Mouse (Mus musculus) midbrain, embryonic 11.5 days (tissue): ENCODE results near the gene Itih4. TPM values are rescaled to one million over a fixed set of nuclear protein-coding genes. Genes with fewer than 3 reads are reported as not detected.

ENCODE experiments used
- ATAC-seq: fragments of 200-750 bp; cut with Nextera tagmentation; 2 replicates; pipeline ENCODE4 v1.8.0; 2017; ENCODE audit warnings: moderate TSS enrichment, moderate library complexity; ENCODE audit not compliant: low FRiP score
- DNase-seq: peaks from one replicate; pipeline ENCODE4 v3.0.0; 2015; ENCODE audit warnings: low spot score; ENCODE audit errors: missing footprints
- H3K27ac ChIP-seq: fragments of 300-500 bp; sonication (generic); 2 replicates; pipeline ENCODE4 v1.5.1; 2014; ENCODE audit warnings: low read depth, low read length
- H3K27me3 ChIP-seq: fragments of 300-500 bp; sonication (generic); 2 replicates; pipeline ENCODE4 v1.6.1; 2014; ENCODE audit warnings: mild to moderate bottlenecking, low read length, moderate library complexity, mixed read lengths; ENCODE audit not compliant: control insufficient read depth, insufficient read depth
- H3K36me3 ChIP-seq: fragments of 300-500 bp; sonication (generic); 2 replicates; pipeline ENCODE4 v1.6.1; 2014; ENCODE audit warnings: mild to moderate bottlenecking, low read length, moderate library complexity, mixed read lengths; ENCODE audit not compliant: control insufficient read depth, insufficient read depth
- H3K4me1 ChIP-seq: fragments of 300-500 bp; sonication (generic); 2 replicates; pipeline ENCODE4 v1.6.1; 2014; ENCODE audit warnings: low read length; ENCODE audit not compliant: control insufficient read depth, insufficient read depth
- H3K4me2 ChIP-seq: fragments of 300-500 bp; sonication (generic); 2 replicates; pipeline ENCODE4 v1.6.1; 2014; ENCODE audit warnings: mild to moderate bottlenecking, moderate library complexity
- H3K4me3 ChIP-seq: fragments of 300-500 bp; sonication (generic); 2 replicates; pipeline ENCODE4 v1.5.1; 2014; ENCODE audit warnings: low read depth, low read length
- H3K9ac ChIP-seq: fragments of 300-500 bp; sonication (generic); 2 replicates; pipeline ENCODE4 v1.6.1; 2014; ENCODE audit warnings: low read length
- H3K9me3 ChIP-seq: fragments of 300-500 bp; sonication (generic); 2 replicates; pipeline ENCODE4 v1.6.1; 2016; ENCODE audit warnings: low read length; ENCODE audit not compliant: control insufficient read depth
- WGBS: fragments of 180-500 bp; shearing (Covaris S2); extraction: QIAGEN DNeasy Blood & Tissue Kit; methylation state at CpG from one replicate; pipeline ENCODE4 v1.1.7; 2014; 5-methylcytosine and 5-hydroxymethylcytosine counted together
- polyA plus RNA-seq: library from polyadenylated mRNA; unstranded; fragments of >200 nt; fragmentation: Nextera tagmentation; extraction: Ambion mirVana; gene quantifications from 2 replicates; pipeline ENCODE4 v1.2.1, GENCODE M21; 2014

Itih4 gene
- polyA plus RNA-seq, 1 experiment from 2014 or later = not detected

DNA sequence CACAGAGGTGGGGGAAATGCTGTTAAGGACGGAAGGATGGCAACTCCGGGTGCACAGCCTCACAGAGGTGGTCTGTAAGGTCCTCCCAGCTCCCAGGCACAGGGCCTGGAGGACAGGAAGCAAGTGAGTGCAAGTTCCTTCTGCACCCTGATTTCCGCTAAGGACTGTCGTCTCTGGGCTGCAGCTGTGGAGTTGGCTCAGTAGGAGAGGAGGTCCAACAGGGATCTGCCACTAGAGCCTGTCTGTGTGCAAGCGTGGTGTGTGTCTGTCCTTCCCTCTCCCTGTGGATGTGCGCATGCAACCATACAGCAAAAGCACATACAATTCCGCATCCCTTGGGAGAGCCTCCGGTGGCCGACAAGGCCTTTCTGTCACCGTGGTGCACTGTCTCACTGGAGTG, 9.8 kb upstream of the Itih4 start:
- Histone ChIP-seq H3K4me1 (no peaks in the 10 kb centered on the region), H3K9ac (no peak overlapping the region), H3K27ac (no peak overlapping the region), H3K4me2 (no peak overlapping the region), H3K36me3 (no peaks in the 10 kb centered on the region; the same call in 1 of the 2 replicates), H3K4me3 (no peak overlapping the region), H3K27me3 (no peaks in the 10 kb centered on the region), H3K9me3 (no peaks in the 10 kb centered on the region)
- WGBS = 90% methylated on average over 10 of the region's 10 CpGs
- ATAC-seq = no peak
- no peak for DNase-seq

DNA sequence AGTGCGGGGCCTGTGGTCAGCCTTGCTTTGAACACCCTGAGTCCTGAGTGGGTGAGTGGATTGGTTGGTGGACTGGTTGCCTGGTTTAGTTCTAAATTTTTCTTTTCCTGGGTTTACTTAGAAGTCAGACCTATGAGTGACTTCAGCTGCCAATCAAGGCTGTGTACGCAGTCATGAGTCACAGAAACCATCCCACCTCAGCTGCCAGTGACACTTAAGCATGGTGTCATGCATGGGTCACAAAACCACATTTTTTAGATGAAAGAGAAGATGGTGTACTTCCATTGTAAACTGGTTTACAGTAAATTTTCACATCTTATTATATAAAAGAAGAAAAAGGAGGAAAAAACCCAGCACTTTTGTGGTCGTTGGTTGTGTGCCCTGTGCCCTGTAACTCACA, 8.4 kb upstream of the Itih4 start:
- H3K27me3 ChIP-seq = no peaks in the 10 kb centered on the region
- 92% methylated on average over 3 of the region's 3 CpGs for WGBS

DNA sequence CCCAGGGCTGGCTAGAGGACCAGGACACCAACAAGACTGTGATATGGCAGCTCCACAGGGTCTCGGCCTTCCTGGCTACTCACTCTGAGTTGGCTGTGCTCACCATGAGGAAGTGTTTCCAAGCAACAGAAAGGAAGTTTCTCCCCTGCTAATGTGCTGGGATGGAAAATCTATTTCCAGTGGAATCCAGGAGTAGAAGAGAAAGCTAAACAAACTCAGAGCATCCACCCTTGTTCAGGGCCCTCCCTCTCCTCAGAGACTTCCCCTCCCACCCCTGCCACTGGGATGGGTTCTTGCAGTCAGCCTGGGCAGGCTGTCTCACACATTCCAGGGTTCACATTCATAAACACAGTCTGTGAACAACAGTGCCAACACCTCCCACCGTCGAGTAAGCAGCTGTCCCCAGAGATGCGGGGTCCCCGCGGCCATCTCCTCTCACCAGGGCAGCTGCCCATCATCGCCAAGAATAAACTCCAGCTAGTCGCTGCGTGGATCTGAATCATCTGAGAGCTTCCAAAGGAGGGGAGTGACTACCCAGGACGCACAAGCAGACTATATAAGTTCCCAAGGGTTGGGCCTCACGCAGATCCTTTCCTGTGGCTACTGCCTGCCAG, 7.2 kb upstream of the Itih4 start, which contains the start of gene Mustn1:
Gene Mustn1 (plus strand): TSS at position 243 of the 614 bp plus-strand sequence.
- no peaks in the 10 kb centered on the region for H3K9me3 ChIP-seq
- no peak for DNase-seq
- WGBS = 80% methylated on average over 11 of the region's 11 CpGs
- H3K27me3 ChIP-seq = no peaks in the 10 kb centered on the region
- no peak within 1 kb of the TSS for H3K9ac ChIP-seq
- H3K27ac ChIP-seq = no peak within 1 kb of the TSS
- ATAC-seq = no peak
- H3K4me2 ChIP-seq = no peak within 1 kb of the TSS
- H3K36me3 ChIP-seq = no peaks in the 10 kb centered on the region; the same call in 1 of the 2 replicates
- H3K4me1 ChIP-seq = no peaks in the 10 kb centered on the region
- no peak within 1 kb of the TSS for H3K4me3 ChIP-seq

More for the DNA sequence above, 8.4 kb upstream of the Itih4 start:
- Histone ChIP-seq H3K36me3 (no peaks in the 10 kb centered on the region; the same call in 1 of the 2 replicates), H3K4me2 (no peak overlapping the region), H3K9me3 (no peaks in the 10 kb centered on the region), H3K27ac (no peak overlapping the region), H3K4me1 (no peaks in the 10 kb centered on the region), H3K9ac (no peak overlapping the region), H3K4me3 (no peak overlapping the region)
- ATAC-seq (no peak), DNase-seq (no peak)

DNA sequence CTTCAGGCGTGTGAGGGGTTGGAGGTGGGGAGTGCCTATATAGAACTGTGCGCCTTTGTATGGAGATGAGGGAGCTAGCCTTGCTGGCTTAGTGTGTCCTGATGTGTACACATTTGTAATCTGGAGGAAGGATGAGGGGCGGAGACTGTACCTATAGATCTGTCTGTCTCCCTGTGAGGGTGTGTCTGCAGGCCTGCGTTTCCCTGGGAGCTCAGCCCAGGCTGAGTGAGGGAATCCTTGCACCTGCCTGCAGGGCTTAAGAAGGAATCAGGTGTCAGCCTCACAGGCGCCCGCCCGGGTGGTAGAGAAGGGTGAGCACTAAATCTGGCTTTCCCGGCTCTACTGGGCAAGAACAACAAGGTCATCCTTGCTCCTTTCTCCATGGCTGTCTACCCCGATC, 6.5 kb upstream of the Itih4 start:
- Histone ChIP-seq H3K4me3 (no peak overlapping the region), H3K36me3 (no peaks in the 10 kb centered on the region), H3K27ac (no peak overlapping the region), H3K9me3 (no peaks in the 10 kb centered on the region), H3K4me2 (no peak overlapping the region), H3K27me3 (no peaks in the 10 kb centered on the region), H3K9ac (no peak overlapping the region), H3K4me1 (no peaks in the 10 kb centered on the region)
- ATAC-seq (no peak), DNase-seq (no peak)
- WGBS = 61% methylated on average over 9 of the region's 9 CpGs

DNA sequence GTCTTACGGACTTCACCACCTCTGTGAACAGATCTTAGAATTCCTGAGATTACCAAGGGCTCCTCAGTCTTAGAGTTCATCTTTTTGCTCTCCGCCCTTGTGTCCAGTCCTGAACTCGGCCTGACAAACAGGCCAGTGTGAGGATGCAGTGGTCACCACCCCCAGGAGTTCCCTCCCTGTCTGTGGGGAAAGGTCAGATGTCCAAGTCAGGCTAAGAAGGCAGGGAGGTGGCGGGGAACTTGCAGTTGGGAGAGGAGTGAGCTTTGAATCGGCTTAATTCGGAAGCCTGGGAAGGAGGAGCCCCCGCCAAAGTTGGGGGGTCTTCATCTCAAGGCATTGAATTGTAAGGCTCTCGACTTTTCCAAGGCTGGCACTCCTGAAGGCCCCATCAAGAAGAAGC, 6.0 kb upstream of the Itih4 start:
- DNase-seq = no peak
- no peak overlapping the region for H3K27ac ChIP-seq
- no peaks in the 10 kb centered on the region for H3K9me3 ChIP-seq
- H3K4me1 ChIP-seq = no peaks in the 10 kb centered on the region
- H3K27me3 ChIP-seq = no peaks in the 10 kb centered on the region
- no peak overlapping the region for H3K9ac ChIP-seq
- 79% methylated on average over 8 of the region's 8 CpGs for WGBS
- ATAC-seq = no peak
- no peak overlapping the region for H3K4me2 ChIP-seq
- H3K36me3 ChIP-seq = no peaks in the 10 kb centered on the region
- no peak overlapping the region for H3K4me3 ChIP-seq

DNA sequence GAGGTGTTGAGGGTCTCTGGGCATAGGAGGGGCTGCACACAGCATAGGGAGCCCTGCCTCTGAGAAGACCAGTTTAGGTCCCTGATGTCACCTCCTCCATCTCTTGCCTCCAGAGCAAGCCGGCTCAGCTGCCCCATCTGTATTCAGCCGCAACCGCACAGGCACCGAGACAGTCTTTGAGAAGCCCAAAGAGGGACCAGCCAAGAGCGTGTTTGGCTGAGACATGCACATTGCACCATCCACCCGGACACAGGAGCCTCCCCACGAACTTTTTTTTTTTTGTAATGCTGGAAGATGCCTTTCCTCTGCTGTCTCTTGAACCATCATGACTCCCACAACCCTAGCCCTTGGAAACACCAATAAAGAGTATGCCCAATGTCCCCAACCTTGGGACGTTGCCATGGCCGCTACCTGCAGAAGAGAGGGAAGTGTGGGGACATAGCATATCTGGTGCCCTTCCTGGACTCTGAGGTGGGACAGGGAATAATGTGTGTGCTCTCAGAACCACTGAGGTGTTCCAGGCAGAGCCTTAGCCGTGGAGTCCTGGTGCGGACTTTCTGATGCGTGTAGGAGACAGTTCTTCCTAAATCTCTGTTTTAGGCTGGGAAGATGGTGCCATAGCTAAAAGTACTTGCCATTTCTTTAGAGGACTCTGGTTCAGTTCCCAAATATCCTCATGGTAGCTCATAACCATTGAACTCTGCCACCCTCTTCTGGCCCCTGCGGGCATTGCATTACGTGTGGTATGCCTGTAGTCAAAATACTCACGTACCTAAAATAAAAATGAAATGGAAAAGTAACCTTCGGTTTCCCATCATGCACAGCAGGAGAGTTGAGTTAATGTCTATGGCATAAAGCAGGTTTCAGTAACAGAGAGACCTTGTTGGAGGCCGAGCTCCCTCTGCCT, 5.2 kb upstream of the Itih4 start:
- Histone ChIP-seq H3K4me3 (no peak overlapping the region), H3K9ac (no peak overlapping the region), H3K4me1 (no peaks in the 10 kb centered on the region), H3K27ac (no peak overlapping the region), H3K36me3 (no peaks in the 10 kb centered on the region), H3K9me3 (no peaks in the 10 kb centered on the region), H3K4me2 (no peak overlapping the region), H3K27me3 (no peaks in the 10 kb centered on the region)
- no peak for ATAC-seq
- peak; percentile 86 for DNase-seq
- 87% methylated on average over 17 of the region's 17 CpGs for WGBS

DNA sequence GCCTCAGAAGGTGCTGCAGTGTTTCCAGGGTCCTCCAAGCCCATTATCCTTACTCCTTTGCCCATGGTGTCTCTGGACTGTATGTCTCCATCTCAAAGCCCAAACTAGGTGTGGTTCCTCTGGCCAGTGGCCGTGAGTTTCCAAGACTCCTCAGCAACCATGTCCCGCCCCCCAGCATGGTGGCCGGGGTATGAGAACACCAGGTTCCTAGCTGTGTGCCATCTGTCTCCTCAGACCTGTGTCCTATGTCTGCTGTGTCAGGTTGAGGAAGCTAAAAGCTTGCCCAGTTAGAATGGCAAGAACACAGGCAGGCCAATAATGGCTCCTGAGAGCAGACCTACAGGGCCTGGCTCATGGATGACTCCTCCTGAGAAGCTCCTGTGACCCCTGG, 4.6 kb upstream of the Itih4 start:
- no peak overlapping the region for H3K27ac ChIP-seq
- no peaks in the 10 kb centered on the region for H3K27me3 ChIP-seq
- H3K36me3 ChIP-seq = no peaks in the 10 kb centered on the region
- 88% methylated on average over 3 of the region's 3 CpGs for WGBS
- ATAC-seq = no peak
- H3K4me2 ChIP-seq = no peak overlapping the region
- no peaks in the 10 kb centered on the region for H3K9me3 ChIP-seq
- DNase-seq = no peak
- no peaks in the 10 kb centered on the region for H3K4me1 ChIP-seq
- H3K4me3 ChIP-seq = no peak overlapping the region
- H3K9ac ChIP-seq = no peak overlapping the region

DNA sequence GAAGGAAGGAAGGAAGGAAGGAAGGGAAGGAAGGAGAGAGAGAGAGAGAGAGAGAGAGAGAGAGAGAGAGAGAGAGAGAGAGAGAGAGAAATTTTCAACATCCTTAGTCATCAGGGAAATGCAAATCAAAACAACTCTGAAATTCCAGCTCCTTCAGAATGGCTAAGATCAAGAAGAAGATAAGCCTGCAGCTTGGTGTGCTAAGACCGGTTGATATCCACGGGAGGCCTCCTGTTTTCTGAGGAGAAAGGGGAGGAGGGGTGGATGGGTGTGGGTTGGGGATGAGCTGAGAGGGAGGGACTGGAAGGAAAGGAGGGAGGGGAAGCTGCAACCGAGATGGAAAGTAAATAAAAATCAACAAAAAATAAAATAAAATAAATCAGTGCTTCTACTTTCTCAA, 978 bp upstream of the Itih4 start:
- no peak for DNase-seq
- Histone ChIP-seq H3K4me1 (no peaks in the 10 kb centered on the region), H3K9ac (no peak overlapping the region), H3K27me3 (no peaks in the 10 kb centered on the region), H3K4me3 (no peak overlapping the region), H3K9me3 (no peaks in the 10 kb centered on the region), H3K4me2 (no peak overlapping the region), H3K27ac (no peak overlapping the region), H3K36me3 (no peaks in the 10 kb centered on the region)
- 18% methylated on average over 3 of the region's 3 CpGs for WGBS
- no peak for ATAC-seq

DNA sequence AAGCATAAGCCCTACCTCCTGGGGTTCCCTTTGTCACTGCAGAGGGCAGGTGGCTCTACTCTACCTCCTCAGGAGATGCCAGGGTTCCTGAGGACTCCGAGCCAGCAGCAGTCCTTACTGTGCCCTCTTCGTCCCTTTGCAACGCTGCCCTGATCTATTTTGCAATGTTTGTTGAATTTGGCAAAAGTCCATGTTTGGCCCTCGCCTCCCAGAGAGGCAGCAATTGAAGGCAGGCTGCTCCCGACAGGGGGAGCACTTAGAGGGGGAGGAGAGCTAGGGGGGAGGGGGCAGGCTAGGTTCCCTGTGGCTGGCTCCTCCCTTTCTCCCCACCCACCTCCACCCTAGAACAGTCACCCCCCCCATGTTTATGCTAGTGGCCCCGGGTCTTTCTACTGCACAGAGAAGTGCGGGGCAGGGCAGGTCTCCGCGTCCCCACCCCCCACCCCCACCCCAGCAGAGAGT, 2.0 kb downstream of the Itih4 start:
- H3K27ac ChIP-seq = no peak overlapping the region
- no peaks in the 10 kb centered on the region for H3K36me3 ChIP-seq
- no peaks in the 10 kb centered on the region for H3K27me3 ChIP-seq
- H3K9me3 ChIP-seq = no peaks in the 10 kb centered on the region
- WGBS = 32% methylated on average over 9 of the region's 9 CpGs
- H3K4me2 ChIP-seq = no peak overlapping the region
- DNase-seq (no peak), ATAC-seq (no peak)
- no peak overlapping the region for H3K9ac ChIP-seq
- H3K4me1 ChIP-seq = no peaks in the 10 kb centered on the region
- H3K4me3 ChIP-seq = no peak overlapping the region
